In the genomic region with DNA sequence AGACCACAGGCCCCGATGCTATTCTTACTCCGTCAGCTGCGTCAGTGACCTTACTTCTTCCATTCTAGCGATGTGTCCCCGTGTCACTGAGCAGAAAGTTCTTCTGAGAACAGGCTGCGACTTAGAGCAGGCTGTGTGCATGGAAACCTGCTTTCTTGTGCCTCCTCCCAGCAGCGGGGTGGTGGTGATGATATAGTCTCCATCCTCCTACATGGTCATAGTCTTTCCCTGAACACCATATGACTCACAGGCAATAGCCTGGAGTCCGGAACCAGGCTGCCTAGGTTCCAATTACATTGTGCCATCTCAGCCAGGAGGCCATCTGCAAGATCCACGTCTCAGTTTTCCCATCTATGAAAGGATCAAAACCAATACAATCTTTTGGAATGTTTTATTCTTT, we compare ENCODE assay signal across 24 mouse cellular contexts. TPM values are rescaled to one million over a fixed set of nuclear protein-coding genes. Genes with fewer than 3 reads are reported as not detected.
A peak's percentile ranks its signal among the peaks of the same experiment; 100 is the strongest.
DNase-seq lines count a peak whose midpoint lies in the region; TF ChIP-seq lines count a peak whose summit lies in the region.
"Had no signal": no experiment of that assay in that cellular context is flagged by ENCODE, and none has a peak within 500 bp of the region (broad histone marks: within the 10 kb centered on the region; RNA-seq: fewer than 3 reads in every experiment).

No protein-coding gene starts in this region.

- no peaks in the 10 kb centered on the region for H3K36me3 ChIP-seq in thymus, adult 2 months (ENCODE audit: control insufficient read depth, insufficient read depth, low read length)
- H3K36me3 ChIP-seq: forebrain, embryonic 10.5 days; G1E; heart, embryonic 10.5 days; heart, embryonic 13.5 days had no signal

- TF ChIP-seq POLR2A in thymus, adult 2 months (IDR thresholded peaks at IDR 0.05; ENCODE audit: control insufficient read depth, extremely low read depth, insufficient read depth, low read length, poor library complexity), result no peak

- no peak overlapping the region for H3K4me3 ChIP-seq in thymus, adult 2 months (ENCODE audit: control insufficient read depth, insufficient read depth, low read length)
- H3K4me3 ChIP-seq: forebrain, embryonic 10.5 days; forebrain, embryonic 13.5 days; gastrocnemius, adult 2 months; heart, embryonic 10.5 days; heart, embryonic 13.5 days had no signal

- H3K27ac ChIP-seq in thymus, adult 2 months (ENCODE audit: control insufficient read depth, insufficient read depth, low read length), result no peak overlapping the region
- H3K27ac ChIP-seq: forebrain, embryonic 10.5 days; gastrocnemius, adult 2 months; heart, embryonic 10.5 days; heart, embryonic 13.5 days; hindbrain, embryonic 14.5 days; hindbrain, postnatal 0 days had no signal

- DNase-seq in frontal cortex, adult 2 months (ENCODE audit: extremely low spot score in 1 of 2, low spot score in 1 of 2), result peak; percentile 8 to 13
- no peak for DNase-seq in frontal cortex, postnatal 10 days (ENCODE audit: low spot score in 2 of 2)
- DNase-seq in right cerebral cortex, adult 2 months (ENCODE audit: low spot score in 2 of 2), result peak; percentile 23 to 42
- no peak for DNase-seq in right cerebral cortex, postnatal 4 days
- DNase-seq in brain, adult 2 months (ENCODE audit: low read depth, low spot score), result peak; percentile 58
- DNase-seq in thymus, adult 2 months, result no peak
- DNase-seq: adrenal gland, postnatal 10 days; adrenal gland, postnatal 36 days; cerebellum, adult 11 months; cerebellum, adult 8-10 months; gastrocnemius, adult 2 months; gastrocnemius, postnatal 14 days; heart, adult 18-20 months; heart, postnatal 14 days; heart, postnatal 4 days had no signal

- H3K27me3 ChIP-seq in thymus, adult 2 months (ENCODE audit: control insufficient read depth, insufficient read depth, low read length), result no peaks in the 10 kb centered on the region
- H3K27me3 ChIP-seq: CH12.LX; forebrain, embryonic 13.5 days; heart, embryonic 13.5 days had no signal

- TF ChIP-seq CTCF in thymus, adult 2 months (IDR thresholded peaks at IDR 0.05; ENCODE audit: borderline replicate concordance, control insufficient read depth, extremely low read depth, insufficient read depth, low read length, poor library complexity), result no peak

- H3K4me1 ChIP-seq in thymus, adult 2 months (replicated peaks; ENCODE audit: control insufficient read depth, insufficient read depth, low read length), result no peaks in the 10 kb centered on the region

- WGBS in thymus, adult 2 months, result 90% methylated on average over 9 of the region's 9 CpGs

RNA-seq across cellular contexts. Expression of gene Prokr2, which starts 37.6 kb away (rescaled TPM):
- 6.7 and 7.1 TPM in 2 replicates for polyA plus RNA-seq in frontal cortex, adult 2 months (2012; rRNA removed)
- 2.4 and 3.8 TPM in 2 replicates for polyA plus RNA-seq in thymus, adult 2 months (2012; rRNA removed)
- polyA plus RNA-seq: G1E, Patski had no signal

Comparison
In these comparisons a context has a peak if more than half of its experiments do, and no peak if none do; other contexts are left out.
1. DNase-seq: peak in frontal cortex, adult 2 months (2 of 2), right cerebral cortex, adult 2 months (2 of 2) and brain, adult 2 months (single experiment); none in frontal cortex, postnatal 10 days (0 of 2), right cerebral cortex, postnatal 4 days (single experiment) and thymus, adult 2 months (single experiment).